In genomic region chr9:46830316-46830715, GRCm38 (mm10) we compare ENCODE assay signal across 29 mouse cellular contexts.
A peak's percentile ranks its signal among the peaks of the same experiment; 100 is the strongest.
DNase-seq lines count a peak whose midpoint lies in the region; ATAC-seq lines count a peak whose summit lies in the region.
"Had no signal": no experiment of that assay in that cellular context is flagged by ENCODE, and none has a peak within 500 bp of the region (broad histone marks: within the 10 kb centered on the region; RNA-seq: fewer than 3 reads in every experiment).

No protein-coding gene starts in this region.

- H3K27me3 ChIP-seq in kidney, embryonic 16.5 days (ENCODE audit: insufficient read depth, low read length) = no peaks in the 10 kb centered on the region
- peaks cover 13% of the 10 kb centered on the region; the same call in 1 of the 2 replicates for H3K27me3 ChIP-seq in embryonic facial prominence, embryonic 10.5 days (replicated peaks; ENCODE audit: low read depth, poor library complexity, severe bottlenecking)
- H3K27me3 ChIP-seq in embryonic facial prominence, embryonic 14.5 days (replicated peaks; ENCODE audit: control insufficient read depth, insufficient read depth, low read length) = no peaks in the 10 kb centered on the region
- H3K27me3 ChIP-seq: neural tube, embryonic 12.5 days had no signal

- H3K4me1 ChIP-seq in kidney, embryonic 16.5 days (ENCODE audit: insufficient read depth, low read length) = peaks cover 15% of the 10 kb centered on the region
- H3K4me1 ChIP-seq in embryonic facial prominence, embryonic 10.5 days = peaks cover 27% of the 10 kb centered on the region
- H3K4me1 ChIP-seq in embryonic facial prominence, embryonic 14.5 days (ENCODE audit: control insufficient read depth, insufficient read depth, low read length) = peaks cover 11% of the 10 kb centered on the region
- H3K4me1 ChIP-seq: heart, embryonic 13.5 days; liver, embryonic 12.5 days had no signal

- H3K9me3 ChIP-seq in kidney, embryonic 16.5 days (ENCODE audit: low read length) = no peaks in the 10 kb centered on the region
- no peaks in the 10 kb centered on the region for H3K9me3 ChIP-seq in embryonic facial prominence, embryonic 10.5 days
- H3K9me3 ChIP-seq in embryonic facial prominence, embryonic 14.5 days (ENCODE audit: control insufficient read depth, low read length) = no peaks in the 10 kb centered on the region
- H3K9me3 ChIP-seq: heart, embryonic 13.5 days; liver, embryonic 12.5 days; neural tube, embryonic 12.5 days had no signal

- H3K9ac ChIP-seq in kidney, embryonic 16.5 days (replicated peaks; ENCODE audit: low read length) = no peak overlapping the region
- no peak overlapping the region for H3K9ac ChIP-seq in embryonic facial prominence, embryonic 14.5 days (ENCODE audit: low read depth, low read length)
- H3K9ac ChIP-seq: forebrain, postnatal 0 days; heart, embryonic 13.5 days; liver, embryonic 12.5 days; liver, postnatal 0 days; neural tube, embryonic 12.5 days had no signal

- H3K4me2 ChIP-seq in kidney, embryonic 16.5 days (replicated peaks; ENCODE audit: low read depth, low read length) = peak overlapping the region; percentile 33; the same call in 1 of the 2 replicates
- no peak overlapping the region for H3K4me2 ChIP-seq in embryonic facial prominence, embryonic 14.5 days (ENCODE audit: low read depth, low read length)
- H3K4me2 ChIP-seq: heart, embryonic 13.5 days; liver, embryonic 12.5 days; neural tube, embryonic 12.5 days had no signal

- no peak overlapping the region for H3K4me3 ChIP-seq in kidney, embryonic 16.5 days (ENCODE audit: low read length)
- no peak overlapping the region for H3K4me3 ChIP-seq in embryonic facial prominence, embryonic 10.5 days
- H3K4me3 ChIP-seq in embryonic facial prominence, embryonic 14.5 days (ENCODE audit: low read depth, low read length) = no peak overlapping the region
- H3K4me3 ChIP-seq: heart, embryonic 13.5 days; liver, embryonic 12.5 days; myocyte; neural tube, embryonic 12.5 days had no signal

- DNase-seq in embryo, embryonic 10.5 days (ENCODE audit: low spot score) = peak; percentile 24
- no peak for DNase-seq in embryo, embryonic 11 days
- no peak for DNase-seq in kidney, postnatal 25 days
- DNase-seq in embryonic facial prominence, embryonic 10.5 days (ENCODE audit: low spot score) = peak; percentile 16
- no peak for DNase-seq in embryonic facial prominence, embryonic 14.5 days (ENCODE audit: low spot score)
- no peak for DNase-seq in spleen, postnatal 10 days (ENCODE audit: low spot score in 2 of 2)
- DNase-seq: adrenal gland, adult 8-10 months; cerebellum, adult 2 months; cerebellum, postnatal 14 days; forebrain, postnatal 0 days; gastrocnemius, postnatal 10 days; heart, postnatal 10 days; kidney, adult 18-20 months; layer of hippocampus, postnatal 36 days; left cerebral cortex, postnatal 4 days; liver, postnatal 0 days; right cerebral cortex, adult 18-20 months; spleen, adult 18-20 months; thymus, adult 18-20 months; thymus, postnatal 25 days had no signal

- ATAC-seq in kidney, embryonic 16.5 days (ENCODE audit: low FRiP score, low TSS enrichment) = 0 out of 2 replicates have a peak, but pooled peaks have one; percentile 19
- ATAC-seq in embryonic facial prominence, embryonic 14.5 days (ENCODE audit: low read depth) = no peak
- ATAC-seq: forebrain, postnatal 0 days; hindbrain, embryonic 16.5 days; liver, embryonic 12.5 days; liver, postnatal 0 days had no signal

- no peaks in the 10 kb centered on the region for H3K36me3 ChIP-seq in kidney, embryonic 16.5 days (ENCODE audit: insufficient read depth, low read length)
- no peaks in the 10 kb centered on the region for H3K36me3 ChIP-seq in embryonic facial prominence, embryonic 10.5 days (replicated peaks)
- no peaks in the 10 kb centered on the region for H3K36me3 ChIP-seq in embryonic facial prominence, embryonic 14.5 days (ENCODE audit: control insufficient read depth, insufficient read depth, low read length)
- H3K36me3 ChIP-seq: G1E; heart, embryonic 13.5 days; liver, embryonic 12.5 days; neural tube, embryonic 12.5 days had no signal

- peak overlapping the region; percentile 91 for H3K27ac ChIP-seq in kidney, embryonic 16.5 days (ENCODE audit: low read length)
- H3K27ac ChIP-seq in embryonic facial prominence, embryonic 10.5 days (replicated peaks) = peak overlapping the region; percentile 25; the same call in 1 of the 2 replicates
- peak overlapping the region; percentile 67; the same call in 1 of the 2 replicates for H3K27ac ChIP-seq in embryonic facial prominence, embryonic 14.5 days (replicated peaks; ENCODE audit: low read depth, low read length)
- H3K27ac ChIP-seq: heart, embryonic 13.5 days; liver, embryonic 12.5 days; macrophage; neural tube, embryonic 12.5 days; stomach, postnatal 0 days had no signal

- WGBS in kidney, embryonic 16.5 days = 0% methylated on average over 1 of the region's 1 CpGs
- WGBS in embryonic facial prominence, embryonic 10.5 days = 8% methylated on average over 1 of the region's 1 CpGs
- 15% methylated on average over 1 of the region's 1 CpGs for WGBS in embryonic facial prominence, embryonic 14.5 days

Comparison
In these comparisons a context has a peak if more than half of its experiments do, and no peak if none do; other contexts are left out.
1. DNase-seq: peak in embryo, embryonic 10.5 days (single experiment) and embryonic facial prominence, embryonic 10.5 days (single experiment); none in embryo, embryonic 11 days (single experiment), kidney, postnatal 25 days (0 of 2), embryonic facial prominence, embryonic 14.5 days (single experiment) and spleen, postnatal 10 days (0 of 2).
2. H3K27ac ChIP-seq: peak in every context shown above with its lines; median percentile 91 in kidney, embryonic 16.5 days; 67 in embryonic facial prominence, embryonic 14.5 days; 25 in embryonic facial prominence, embryonic 10.5 days.